8 mouse cellular contexts compared by ENCODE assay signal in genomic region chr9:50752054-50752602, GRCm38 (mm10). TPM values are rescaled to one million over a fixed set of nuclear protein-coding genes. Genes with fewer than 3 reads are reported as not detected.
DNase-seq lines count a peak whose midpoint lies in the region; ATAC-seq lines count a peak whose summit lies in the region.

TSS of gene Hspb2 (minus strand) at chr9:50752354.

- intact Hi-C loops in heart, postnatal 14 days (cut with DNase I), result no loop called here

- H3K9me3 ChIP-seq in kidney, embryonic 14.5 days (ENCODE audit: control insufficient read depth, low read length), result no peaks in the 10 kb centered on the region
- H3K9me3 ChIP-seq in embryonic facial prominence, embryonic 10.5 days, result no peaks in the 10 kb centered on the region
- H3K9me3 ChIP-seq in lung, embryonic 16.5 days (ENCODE audit: control insufficient read depth, low read length), result no peaks in the 10 kb centered on the region

- no peaks in the 10 kb centered on the region for H3K4me1 ChIP-seq in kidney, embryonic 14.5 days (ENCODE audit: control insufficient read depth, insufficient read depth, low read length)
- H3K4me1 ChIP-seq in embryonic facial prominence, embryonic 10.5 days, result peaks cover 26% of the 10 kb centered on the region
- H3K4me1 ChIP-seq in lung, embryonic 16.5 days (replicated peaks; ENCODE audit: control insufficient read depth, insufficient read depth, low read length), result peaks cover 24% of the 10 kb centered on the region

- H3K9ac ChIP-seq in kidney, embryonic 14.5 days (ENCODE audit: low read depth, low read length), result no peak within 1 kb of the TSS
- H3K9ac ChIP-seq in lung, embryonic 16.5 days (ENCODE audit: low read length), result peak within 1 kb of the TSS; percentile 65

- no peak for DNase-seq in kidney, adult 9 months
- DNase-seq in embryonic facial prominence, embryonic 10.5 days (ENCODE audit: low spot score), result no peak
- peak; percentile 60 to 65 for DNase-seq in heart, postnatal 14 days
- no peak for DNase-seq in spleen, adult 18-20 months
- no peak for DNase-seq in ovary, postnatal 36 days (ENCODE audit: low spot score)
- DNase-seq in thymus, postnatal 10 days (ENCODE audit: low spot score in 2 of 2), result no peak

- 70% methylated on average over 14 of the region's 14 CpGs for WGBS in kidney, embryonic 14.5 days
- WGBS in embryonic facial prominence, embryonic 10.5 days, result 72% methylated on average over 14 of the region's 14 CpGs
- WGBS in lung, embryonic 16.5 days, result 52% methylated on average over 14 of the region's 14 CpGs

- 0 out of 2 replicates have a peak, but pooled peaks cover 5% of the 10 kb centered on the region for H3K27me3 ChIP-seq in kidney, embryonic 14.5 days (ENCODE audit: control insufficient read depth, insufficient read depth, low read length)
- peaks cover 27% of the 10 kb centered on the region for H3K27me3 ChIP-seq in embryonic facial prominence, embryonic 10.5 days (replicated peaks; ENCODE audit: low read depth, poor library complexity, severe bottlenecking)
- H3K27me3 ChIP-seq in lung, embryonic 16.5 days (ENCODE audit: control insufficient read depth, insufficient read depth, low read depth, low read length), result no peaks in the 10 kb centered on the region

- no peak within 1 kb of the TSS for H3K4me3 ChIP-seq in kidney, embryonic 14.5 days (ENCODE audit: low read length)
- H3K4me3 ChIP-seq in embryonic facial prominence, embryonic 10.5 days, result no peak within 1 kb of the TSS
- peak within 1 kb of the TSS; percentile 48 for H3K4me3 ChIP-seq in lung, embryonic 16.5 days (ENCODE audit: low read length)

- H3K36me3 ChIP-seq in kidney, embryonic 14.5 days (ENCODE audit: control insufficient read depth, insufficient read depth, low read length), result no peaks in the 10 kb centered on the region
- no peaks in the 10 kb centered on the region for H3K36me3 ChIP-seq in embryonic facial prominence, embryonic 10.5 days (replicated peaks)
- H3K36me3 ChIP-seq in lung, embryonic 16.5 days (ENCODE audit: control insufficient read depth, insufficient read depth, low read length), result no peaks in the 10 kb centered on the region

- H3K4me2 ChIP-seq in kidney, embryonic 14.5 days (replicated peaks; ENCODE audit: low read depth, low read length), result no peak within 1 kb of the TSS
- peak within 1 kb of the TSS; percentile 61 for H3K4me2 ChIP-seq in lung, embryonic 16.5 days (ENCODE audit: low read depth, low read length)

- peak; percentile 25; the same call in 1 of the 2 replicates for ATAC-seq in kidney, embryonic 14.5 days (ENCODE audit: low FRiP score, low TSS enrichment)
- peak; percentile 59 for ATAC-seq in lung, embryonic 16.5 days (ENCODE audit: low read depth)

- 0 out of 2 replicates have a peak within 1 kb of the TSS, but pooled peaks have one; percentile 30 for H3K27ac ChIP-seq in kidney, embryonic 14.5 days (ENCODE audit: low read depth, low read length)
- peak within 1 kb of the TSS; percentile 11; the same call in 1 of the 2 replicates for H3K27ac ChIP-seq in embryonic facial prominence, embryonic 10.5 days (replicated peaks)
- H3K27ac ChIP-seq in lung, embryonic 16.5 days (ENCODE audit: low read length), result peak within 1 kb of the TSS; percentile 92

RNA-seq across cellular contexts. Expression of gene Hspb2, which starts in this region (rescaled TPM):
- polyA plus RNA-seq in kidney, embryonic 14.5 days (2014; fragmentation: Nextera tagmentation; extraction: Ambion mirVana), result 0.72 and 1.0 TPM in 2 replicates
- polyA plus RNA-seq in embryonic facial prominence, embryonic 10.5 days (2016; fragmentation: Nextera tagmentation; extraction: Ambion mirVana), result 2.8 and 3.7 TPM in 2 replicates
- 100 to 1,000 TPM; 128 to 131 TPM for total RNA-seq in heart, postnatal 14 days (2021)
- 21.1 and 26.2 TPM in 2 replicates for polyA plus RNA-seq in lung, embryonic 16.5 days (2015; fragmentation: Nextera tagmentation; extraction: Ambion mirVana)

Comparison
In these comparisons a context has a peak if more than half of its experiments do, and no peak if none do; other contexts are left out.
1. H3K27ac ChIP-seq: peak in every context shown above with its lines; median percentile 92 in lung, embryonic 16.5 days; 30 in kidney, embryonic 14.5 days; 11 in embryonic facial prominence, embryonic 10.5 days.
2. DNase-seq: peak in heart, postnatal 14 days (2 of 2); none in kidney, adult 9 months (single experiment), embryonic facial prominence, embryonic 10.5 days (single experiment), spleen, adult 18-20 months (0 of 2), ovary, postnatal 36 days (single experiment) and thymus, postnatal 10 days (0 of 2).